Mouse (Mus musculus): ENCODE measurements around the gene Vmn2r7. TPM values are rescaled to one million over a fixed set of nuclear protein-coding genes. Genes with fewer than 3 reads are reported as not detected.

Vmn2r7 gene
- polyA plus RNA-seq (2014; fragmentation: Illumina TruSeq; extraction: RNeasy Lipid Tissue Mini Kit (QIAGEN cat#74804); ENCODE audit: low read depth, low replicate concordance) = 0.20 TPM

DNA sequence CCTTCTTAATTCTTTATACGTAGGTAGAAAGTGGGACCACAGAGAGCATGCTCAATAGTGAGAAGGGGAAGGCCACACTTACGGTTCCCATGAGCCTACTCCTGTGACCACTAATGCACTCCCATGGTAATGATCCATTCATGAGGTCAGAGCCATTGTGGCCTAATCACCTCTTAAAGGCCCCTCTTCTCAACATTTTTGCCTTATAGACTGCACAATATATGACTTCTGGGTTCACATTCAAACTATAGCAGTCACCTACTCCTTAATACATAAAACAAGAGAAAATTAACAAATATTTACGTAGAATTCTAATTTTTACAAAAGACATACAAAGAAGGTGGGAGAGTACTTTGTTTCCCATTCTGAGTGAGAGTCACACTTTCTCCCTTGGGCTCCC lies at the start of gene Vmn2r7:
TSS of gene Vmn2r7 (minus strand) at position 101 of the 400 bp plus-strand sequence.

